Mouse (Mus musculus): ENCODE results near the gene Jph3.

- TF ChIP-seq E2F4 (IDR thresholded peaks at IDR 0.05; ENCODE audit: insufficient read depth) (no peak), MYOG (IDR thresholded peaks at IDR 0.05; ENCODE audit: control insufficient read depth in 1 of 3, insufficient read depth in 1 of 3, insufficient read length in 2 of 3, low read depth in 2 of 3) (peak in 2 of 3 experiments; percentile 10 to 45), POLR2A (IDR thresholded peaks at IDR 0.05; ENCODE audit: insufficient read length, low read depth) (no peak), USF1 (IDR thresholded peaks at IDR 0.05; ENCODE audit: low read depth) (no peak), TCF3 (IDR thresholded peaks at IDR 0.05; ENCODE audit: insufficient read length, low read depth) (no peak), TCF12 (IDR thresholded peaks at IDR 0.05; ENCODE audit: insufficient read depth, poor library complexity, severe bottlenecking) (no peak), CEBPB (IDR thresholded peaks at IDR 0.05; ENCODE audit: insufficient read depth, poor library complexity, severe bottlenecking) (no peak), POLR2AphosphoS2 (IDR thresholded peaks at IDR 0.05; ENCODE audit: insufficient read length, low read depth) (no peak), SRF (IDR thresholded peaks at IDR 0.05; ENCODE audit: control insufficient read depth, insufficient read length, low read depth) (no peak)
Measured at GRCm38 (mm10) chr8:121763700-121764013, 34.2 kb downstream of the Jph3 start.
